Mouse (Mus musculus): ENCODE data around the gene Qrich1. TPM values are rescaled to one million over a fixed set of nuclear protein-coding genes. Genes with fewer than 3 reads are reported as not detected.

Qrich1 gene
- total RNA-seq, 4 experiments from 2014 or later: 55.6 to 70.2 (median 61.7) TPM

DNA sequence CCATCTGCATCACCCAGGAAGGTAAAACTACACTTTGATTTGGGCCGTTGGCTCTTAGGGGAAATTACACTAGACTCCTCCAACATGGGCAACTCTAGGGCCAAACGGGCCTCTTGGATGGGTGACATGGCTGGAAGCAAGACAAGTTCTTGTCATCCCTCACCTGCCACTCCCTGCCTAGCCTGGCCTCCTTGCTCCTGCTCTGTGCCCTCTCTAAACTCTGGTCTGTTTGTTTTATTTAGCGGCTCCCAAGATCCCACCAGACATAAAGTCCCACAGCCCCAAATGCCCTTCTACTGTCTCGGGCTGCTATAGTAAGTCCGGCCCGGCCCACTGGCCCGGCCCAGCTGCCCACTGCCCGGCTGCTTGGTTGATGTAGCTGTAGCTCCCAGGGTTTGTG is 47.1 kb downstream of the Qrich1 start:
- DNase-seq (ENCODE audit: low spot score): no peak

DNA sequence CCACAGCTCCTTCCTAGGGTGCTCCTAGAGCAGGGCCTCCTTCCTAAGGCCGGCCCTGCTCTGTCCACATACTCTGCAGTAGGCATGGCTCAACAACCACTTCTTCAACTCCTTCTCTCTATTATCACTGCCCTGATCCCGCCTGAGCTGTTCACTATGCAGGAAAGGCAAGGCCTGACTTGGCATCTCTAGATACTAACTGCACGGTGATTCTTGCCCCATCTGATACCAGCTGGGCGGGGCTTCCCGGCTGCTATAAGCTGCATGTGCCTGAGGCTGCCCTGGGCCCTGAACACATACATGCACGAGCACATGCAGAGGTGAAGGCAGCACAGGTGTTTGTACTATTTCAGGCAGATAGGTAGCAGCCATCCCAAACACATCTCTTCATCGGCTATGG is 47.5 kb downstream of the Qrich1 start:
- DNase-seq (ENCODE audit: low spot score): no peak

DNA sequence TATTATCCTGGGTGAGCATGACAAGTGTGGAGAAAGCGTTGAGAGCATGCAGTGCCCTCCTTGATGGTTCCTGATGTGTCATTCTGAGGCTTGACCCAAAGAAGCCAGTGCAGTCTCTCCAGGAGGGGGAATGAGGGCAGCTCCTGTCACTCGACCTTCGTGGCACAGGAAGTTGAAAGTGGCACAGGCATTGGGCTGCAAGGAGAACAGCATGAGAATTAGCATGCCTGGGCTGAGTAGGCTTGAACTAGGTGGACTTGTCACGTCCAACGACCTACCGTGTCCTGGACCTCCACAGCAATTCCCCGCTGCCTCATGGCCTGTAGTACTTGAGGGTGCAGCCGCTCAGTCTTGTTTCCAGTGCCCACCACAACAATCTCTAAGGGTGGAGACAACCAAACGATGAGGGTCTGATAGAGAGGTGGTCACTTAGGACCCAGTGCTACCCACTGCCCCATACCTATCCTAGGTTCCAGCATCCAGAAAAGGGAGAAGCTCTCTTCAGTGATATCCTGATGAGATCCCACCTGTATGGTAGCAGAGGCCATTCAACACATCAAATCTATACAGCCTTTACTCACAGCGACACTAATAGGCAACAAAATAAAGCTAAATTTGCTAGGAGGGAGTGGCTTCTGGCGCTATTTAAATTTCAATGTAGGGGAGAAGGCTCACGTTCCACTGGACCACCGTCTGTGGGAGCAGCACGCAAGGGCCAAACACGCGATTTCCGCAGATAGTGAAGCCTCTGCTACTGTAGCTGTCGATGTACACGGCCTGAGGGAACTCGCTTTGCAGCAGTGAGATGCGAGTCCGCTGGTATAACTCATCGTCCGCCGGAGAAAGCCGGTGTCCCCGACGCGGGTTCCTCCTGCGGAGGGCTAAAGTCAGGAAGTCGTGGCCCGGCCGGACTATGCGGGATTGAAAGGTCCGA is 49.5 kb downstream of the Qrich1 start:
- no peak for DNase-seq (ENCODE audit: low spot score)

GRCm38 (mm10) chr9:108566815-108567776 is 50.5 kb downstream of the Qrich1 start, which contains the start of gene Ndufaf3:
Gene Ndufaf3 (minus strand): TSS chr9:108567434.
- DNase-seq (ENCODE audit: low spot score): peak; percentile 97

GRCm38 (mm10) chr9:108567931-108568419 is 51.4 kb downstream of the Qrich1 start:
- peak; percentile 53 for DNase-seq (ENCODE audit: low spot score)

DNA sequence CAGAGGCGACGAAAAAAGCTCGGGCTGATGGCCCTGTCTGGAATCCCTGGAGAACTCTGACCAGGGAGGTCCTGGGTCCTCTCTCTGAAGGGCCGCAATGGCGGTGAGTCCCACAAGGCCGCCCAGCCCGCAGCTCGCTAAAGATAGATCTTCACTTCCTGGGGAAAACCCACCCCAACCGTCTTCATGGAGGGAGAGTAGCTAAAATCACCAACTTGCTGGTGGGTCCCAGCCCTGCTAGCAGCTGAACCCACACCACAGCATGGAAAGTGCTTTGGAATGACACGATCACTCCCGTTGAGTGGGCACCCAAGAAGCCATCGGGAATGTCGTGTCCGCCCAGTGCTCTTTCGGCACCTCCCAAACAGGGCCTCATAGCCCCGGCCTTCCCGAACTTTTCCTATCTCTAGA is 51.9 kb downstream of the Qrich1 start:
- no peak for DNase-seq (ENCODE audit: low spot score)

DNA sequence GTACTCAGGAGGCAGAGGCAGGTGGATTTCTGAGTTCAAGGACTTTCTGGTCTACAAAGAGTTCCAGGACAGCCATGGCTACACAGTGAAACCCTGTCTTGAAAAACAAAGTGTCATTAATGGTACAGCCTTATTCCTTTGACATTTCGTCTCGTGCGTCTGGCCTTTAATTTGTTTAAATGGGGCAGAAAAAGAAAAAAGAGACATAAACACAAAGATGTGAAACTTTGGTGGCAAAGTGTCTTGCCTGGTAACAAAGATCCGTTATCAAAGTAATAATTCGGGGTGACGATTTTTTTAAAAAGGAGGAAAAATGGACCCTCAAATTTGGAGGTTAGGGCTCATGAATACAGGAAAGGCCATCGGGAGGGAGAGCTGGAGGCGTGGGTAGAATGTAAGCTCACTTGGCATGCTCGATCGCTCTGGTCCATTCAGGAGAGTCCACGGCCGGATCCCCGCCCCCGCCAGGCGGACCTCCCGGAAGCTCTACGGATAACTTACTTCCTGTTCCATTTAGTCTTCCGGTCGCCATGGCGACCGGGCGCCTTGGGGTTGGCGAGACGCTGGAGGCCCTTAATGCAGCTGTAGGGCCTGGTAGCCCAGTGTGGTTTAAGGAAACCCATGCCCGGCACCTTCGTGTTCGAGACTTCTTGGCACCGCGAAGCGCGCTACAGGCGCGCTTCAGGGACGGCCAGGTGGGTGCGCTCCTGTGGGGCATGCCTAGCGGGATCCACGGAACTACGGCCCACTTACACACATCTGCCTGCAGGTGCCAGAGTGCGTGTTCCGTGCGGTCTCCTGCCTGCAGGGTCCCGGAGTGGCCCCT is 53.0 kb downstream of the Qrich1 start, which contains the start of gene Dalrd3:
TSS of gene Dalrd3 (plus strand) at position 506 of the 826 bp plus-strand sequence.
- peak; percentile 88 for DNase-seq (ENCODE audit: low spot score)

DNA sequence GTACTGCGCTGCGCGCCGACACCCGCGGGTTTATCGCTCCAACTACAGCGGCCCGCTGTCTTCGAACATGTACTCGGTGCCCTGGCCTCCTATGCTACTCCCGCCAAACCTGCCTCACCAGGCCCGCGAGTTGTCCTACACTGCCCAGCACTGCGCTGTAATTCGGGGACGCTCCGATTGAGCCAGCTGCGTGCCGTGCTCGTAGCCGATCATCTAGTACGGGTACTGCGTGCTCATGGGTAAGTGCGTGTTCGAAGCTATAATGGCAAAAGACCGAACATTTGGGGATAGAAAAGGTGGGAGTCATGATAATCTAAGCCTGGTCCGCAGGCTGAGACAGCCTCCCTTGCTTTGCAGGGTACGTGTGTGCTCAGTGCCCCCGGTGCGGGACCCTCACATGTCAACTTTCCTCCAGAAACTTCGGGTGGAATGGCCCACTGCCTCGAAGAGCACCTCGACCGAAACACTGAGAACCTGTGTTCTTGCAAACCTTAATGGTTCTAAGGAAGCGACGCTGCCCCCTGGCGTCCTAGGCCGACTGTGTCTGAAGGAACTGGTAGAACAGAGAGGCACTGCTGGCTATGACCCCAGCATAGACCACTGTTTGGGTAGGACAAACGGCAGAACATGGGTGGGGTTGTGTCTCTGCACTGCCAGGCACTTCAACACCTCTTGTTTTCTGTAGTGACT is 53.7 kb downstream of the Qrich1 start:
- peak; percentile 58 for DNase-seq (ENCODE audit: low spot score)

DNA sequence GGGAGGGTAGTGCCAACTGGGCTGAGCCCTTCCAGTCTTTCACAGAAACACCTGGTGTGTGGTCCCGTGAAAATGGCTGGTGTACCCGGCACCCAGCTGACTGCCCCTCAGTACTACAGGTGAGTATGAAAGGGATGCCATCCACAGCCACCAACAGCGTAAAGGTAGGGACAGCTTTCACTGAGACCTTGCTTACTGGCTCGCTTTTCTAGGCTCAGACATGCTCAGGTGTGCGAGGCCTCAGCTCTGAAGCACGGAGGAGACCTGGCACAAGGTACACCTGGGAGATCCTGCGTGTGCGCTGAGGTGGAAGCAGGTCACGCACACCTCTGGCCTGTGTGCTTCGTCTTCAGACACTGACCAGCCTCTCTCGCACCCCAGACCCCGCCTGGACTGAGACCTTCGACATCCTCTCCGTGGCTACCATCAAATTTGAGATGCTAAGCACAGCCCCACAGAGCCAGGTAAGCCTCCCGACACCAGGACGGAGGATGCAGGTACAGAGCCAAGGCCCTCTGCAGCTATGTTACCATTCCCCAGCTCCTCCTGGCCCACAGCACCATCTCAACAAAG is 54.9 kb downstream of the Qrich1 start:
- DNase-seq (ENCODE audit: low spot score): no peak

DNA sequence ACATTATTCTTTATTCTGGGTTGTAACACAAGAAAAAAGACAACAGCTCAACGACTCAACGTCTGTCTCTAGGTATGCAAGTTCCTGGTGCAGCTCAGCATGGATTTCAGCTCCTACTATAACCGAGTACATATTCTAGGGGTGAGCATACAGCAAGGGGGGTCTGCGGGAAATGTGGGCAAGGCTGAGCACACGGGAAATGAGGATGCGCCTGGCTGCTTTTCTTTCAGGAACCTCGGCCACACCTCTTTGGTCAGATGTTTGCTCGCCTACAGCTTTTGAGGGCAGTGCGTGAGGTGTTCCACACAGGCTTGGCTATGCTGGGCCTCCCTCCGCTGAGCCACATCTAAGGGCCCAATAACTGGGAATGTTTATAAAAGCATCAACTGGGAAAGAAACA is 55.7 kb downstream of the Qrich1 start:
- DNase-seq (ENCODE audit: low spot score): no peak

- DNase-seq (ENCODE audit: low spot score): no peak
These were observed 57.4 kb downstream of the Qrich1 start for GRCm38 (mm10) chr9:108573774-108574690.

DNA sequence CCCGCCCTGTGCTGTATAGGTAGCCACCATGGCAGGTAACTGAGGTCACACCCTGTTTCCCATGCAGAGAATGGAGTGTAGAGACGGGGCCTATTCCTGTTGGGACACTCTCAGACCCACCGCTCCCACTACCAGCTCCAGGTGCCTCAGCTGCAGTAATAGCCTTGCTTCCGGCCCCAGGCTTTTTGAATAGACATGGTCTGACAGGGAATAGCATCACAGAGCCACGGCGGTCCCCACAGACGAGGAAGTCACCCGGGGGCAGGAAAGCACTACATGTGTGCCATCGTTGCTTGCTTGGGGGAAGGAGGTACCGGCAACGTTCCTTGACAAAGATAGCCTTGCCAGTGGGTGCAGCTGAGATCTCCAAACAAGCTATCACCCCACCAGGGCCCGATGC is 58.3 kb downstream of the Qrich1 start:
- no peak for DNase-seq (ENCODE audit: low spot score)

- DNase-seq (ENCODE audit: low spot score): no peak
These were observed 59.0 kb downstream of the Qrich1 start for GRCm38 (mm10) chr9:108575321-108576297.

GRCm38 (mm10) chr9:108577025-108577424 is 60.4 kb downstream of the Qrich1 start:
- no peak for DNase-seq (ENCODE audit: low spot score)

- peak; percentile 26 for DNase-seq (ENCODE audit: low spot score)
These were observed 61.4 kb downstream of the Qrich1 start for GRCm38 (mm10) chr9:108577934-108578544.

GRCm38 (mm10) chr9:108578545-108579343 is 62.1 kb downstream of the Qrich1 start, which contains the start of gene Wdr6:
Gene Wdr6 (minus strand): TSS chr9:108578739.
- DNase-seq (ENCODE audit: low spot score): peak; percentile 85

All from heart, adult 8-10 months (tissue).